Mouse (Mus musculus): ENCODE data around the gene Ranbp3l.

- TF ChIP-seq POLR2AphosphoS2 (IDR thresholded peaks at IDR 0.05; ENCODE audit: insufficient read length, low read depth): no peak
- TF ChIP-seq MAX (IDR thresholded peaks at IDR 0.05; ENCODE audit: low read depth): no peak
- TF ChIP-seq POLR2A (IDR thresholded peaks at IDR 0.05; ENCODE audit: insufficient read length, low read depth): no peak
- no peak for TF ChIP-seq E2F4 (IDR thresholded peaks at IDR 0.05; ENCODE audit: insufficient read depth)
- TF ChIP-seq TCF12 (IDR thresholded peaks at IDR 0.05; ENCODE audit: insufficient read depth, poor library complexity, severe bottlenecking): no peak
- TF ChIP-seq USF1 (IDR thresholded peaks at IDR 0.05; ENCODE audit: low read depth): no peak
- TF ChIP-seq MYOG (IDR thresholded peaks at IDR 0.05; ENCODE audit: control insufficient read depth in 1 of 3, insufficient read depth in 1 of 3, insufficient read length in 2 of 3, low read depth in 2 of 3): no peak
- TF ChIP-seq TCF3 (IDR thresholded peaks at IDR 0.05; ENCODE audit: insufficient read length, low read depth): no peak
Measured at GRCm38 (mm10) chr15:8969061-8969635, 1.4 kb downstream of the Ranbp3l start.

Measured in myocyte (in vitro differentiated cells).